Mouse (Mus musculus) lung, adult 2 months (tissue): Measurements from ENCODE around the gene Osbpl9.

Source experiments
- CTCF ChIP-seq: fragments of 200-500 bp; IDR thresholded peaks from 2 replicates; pipeline ENCODE4 v1.5.1; 2011; ENCODE audit warnings: mild to moderate bottlenecking, low read length, control low read depth; ENCODE audit not compliant: insufficient read depth
- POLR2A ChIP-seq: fragments of 200-500 bp; IDR thresholded peaks from 2 replicates; pipeline ENCODE4 v1.6.1; 2011; ENCODE audit warnings: low read depth, mild to moderate bottlenecking, control low read depth, low read length, borderline replicate concordance; ENCODE audit errors: extremely low read depth

- TF ChIP-seq POLR2A (no peak), CTCF (no peak)
Observed at GRCm38 (mm10) chr4:109203931-109204330, 1.9 kb upstream of the Osbpl9 start.
